Mouse (Mus musculus): Measurements from ENCODE around the gene Tex13a. TPM values are rescaled to one million over a fixed set of nuclear protein-coding genes. Genes with fewer than 3 reads are reported as not detected.
A peak's percentile ranks its signal among the peaks of the same experiment; 100 is the strongest.

The Tex13a gene
- polyA plus RNA-seq (2012; rRNA removed) = 40.2 and 53.3 TPM in 2 replicates

DNA sequence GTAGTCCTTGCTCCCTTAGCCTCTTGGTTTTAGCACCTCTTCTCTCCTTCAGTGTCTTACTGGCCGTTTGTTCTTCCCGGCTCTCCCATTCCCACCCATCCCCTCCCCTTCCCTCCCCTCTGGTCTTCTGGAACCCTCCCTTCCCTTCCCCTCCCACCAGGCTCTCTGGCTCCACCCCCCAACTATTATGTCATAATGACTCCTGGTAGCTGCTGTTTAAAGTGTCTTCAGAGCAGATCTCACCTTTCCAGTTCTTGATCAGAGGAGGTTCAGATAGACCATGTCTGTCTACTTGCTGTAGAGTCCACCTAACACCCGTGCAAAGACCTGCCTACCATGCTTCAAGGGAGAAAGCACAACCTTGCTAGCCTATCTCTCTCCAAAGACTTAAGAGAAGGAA lies at the start of gene Tex13a:
TSS of gene Tex13a (minus strand) at position 101 of the 400 bp plus-strand sequence.
- no peaks in the 10 kb centered on the region for H3K36me3 ChIP-seq (ENCODE audit: control insufficient read depth, insufficient read depth, low read length)
- H3K4me1 ChIP-seq (ENCODE audit: control insufficient read depth, insufficient read depth, low read length) = no peaks in the 10 kb centered on the region
- H3K27me3 ChIP-seq (ENCODE audit: control insufficient read depth, insufficient read depth, low read length) = no peaks in the 10 kb centered on the region
- TF ChIP-seq POLR2A (IDR thresholded peaks at IDR 0.05; ENCODE audit: control insufficient read depth, low read depth, low read length) (no peak), CTCF (IDR thresholded peaks at IDR 0.05; ENCODE audit: control insufficient read depth, insufficient read depth, insufficient replicate concordance, low read depth, low read length) (no peak)
- H3K4me3 ChIP-seq (ENCODE audit: control insufficient read depth, low read depth, low read length) = peak within 1 kb of the TSS; percentile 80
- peak within 1 kb of the TSS; percentile 66 for H3K27ac ChIP-seq (ENCODE audit: control insufficient read depth, insufficient read depth, low read depth, low read length)

DNA sequence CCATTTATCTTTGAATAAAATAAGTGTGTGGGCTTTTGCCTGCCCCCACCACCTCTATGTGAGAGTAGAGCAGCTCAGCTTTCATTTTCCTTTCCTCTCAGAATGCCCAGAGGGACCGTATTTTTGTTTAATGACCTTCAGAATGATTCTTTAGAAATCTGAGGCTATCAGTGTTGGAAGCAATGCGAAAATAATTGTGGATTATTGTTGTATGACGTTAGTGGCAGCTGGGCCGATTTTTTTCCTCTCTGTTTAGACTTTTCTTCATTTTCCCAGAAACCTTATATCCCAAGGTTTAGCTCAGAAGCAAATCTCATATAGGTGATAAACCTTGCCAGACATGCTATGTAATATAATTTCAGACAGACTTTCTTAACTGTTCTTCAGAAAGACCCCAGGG lies 25.2 kb upstream of the Tex13a start:
- Histone ChIP-seq H3K36me3 (ENCODE audit: control insufficient read depth, insufficient read depth, low read length) (no peaks in the 10 kb centered on the region), H3K4me1 (ENCODE audit: control insufficient read depth, insufficient read depth, low read length) (no peaks in the 10 kb centered on the region), H3K4me3 (ENCODE audit: control insufficient read depth, low read depth, low read length) (no peak overlapping the region), H3K27me3 (ENCODE audit: control insufficient read depth, insufficient read depth, low read length) (no peaks in the 10 kb centered on the region), H3K27ac (ENCODE audit: control insufficient read depth, insufficient read depth, low read depth, low read length) (no peak overlapping the region)
- TF ChIP-seq POLR2A (IDR thresholded peaks at IDR 0.05; ENCODE audit: control insufficient read depth, low read depth, low read length) = no peak
- TF ChIP-seq CTCF (IDR thresholded peaks at IDR 0.05; ENCODE audit: control insufficient read depth, insufficient read depth, insufficient replicate concordance, low read depth, low read length) = no peak

DNA sequence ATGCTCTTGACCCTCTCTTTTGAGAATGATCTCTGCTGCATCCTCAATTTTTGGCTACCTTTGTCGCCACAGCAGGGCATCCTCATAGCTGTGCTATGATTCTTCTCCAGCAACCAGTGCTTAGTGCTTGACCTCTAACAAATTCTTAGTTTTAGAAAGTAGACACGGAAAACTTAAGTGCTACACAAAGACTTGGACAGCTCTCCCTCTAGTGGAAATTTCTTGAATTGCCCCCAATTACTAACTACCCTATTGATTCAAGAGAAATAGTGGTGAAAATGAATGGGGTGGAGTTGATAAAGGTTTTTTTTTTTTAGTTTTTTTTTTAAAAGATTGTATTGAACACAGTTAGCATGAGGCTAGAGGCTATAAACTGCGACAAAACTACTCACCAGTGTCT lies 39.2 kb downstream of the Tex13a start:
- Histone ChIP-seq H3K27ac (ENCODE audit: control insufficient read depth, insufficient read depth, low read depth, low read length) (no peak overlapping the region), H3K4me3 (ENCODE audit: control insufficient read depth, low read depth, low read length) (no peak overlapping the region), H3K27me3 (ENCODE audit: control insufficient read depth, insufficient read depth, low read length) (no peaks in the 10 kb centered on the region), H3K36me3 (ENCODE audit: control insufficient read depth, insufficient read depth, low read length) (no peaks in the 10 kb centered on the region), H3K4me1 (ENCODE audit: control insufficient read depth, insufficient read depth, low read length) (no peaks in the 10 kb centered on the region)
- TF ChIP-seq POLR2A (IDR thresholded peaks at IDR 0.05; ENCODE audit: control insufficient read depth, low read depth, low read length) = no peak
- no peak for TF ChIP-seq CTCF (IDR thresholded peaks at IDR 0.05; ENCODE audit: control insufficient read depth, insufficient read depth, insufficient replicate concordance, low read depth, low read length)
